Mouse (Mus musculus): ENCODE results near the gene Gm4513.
"Not testable (repeated sequence)": the region's sequence is repeated elsewhere in the genome, so short reads cannot be mapped to it uniquely, and the experiment has no call there.

DNA sequence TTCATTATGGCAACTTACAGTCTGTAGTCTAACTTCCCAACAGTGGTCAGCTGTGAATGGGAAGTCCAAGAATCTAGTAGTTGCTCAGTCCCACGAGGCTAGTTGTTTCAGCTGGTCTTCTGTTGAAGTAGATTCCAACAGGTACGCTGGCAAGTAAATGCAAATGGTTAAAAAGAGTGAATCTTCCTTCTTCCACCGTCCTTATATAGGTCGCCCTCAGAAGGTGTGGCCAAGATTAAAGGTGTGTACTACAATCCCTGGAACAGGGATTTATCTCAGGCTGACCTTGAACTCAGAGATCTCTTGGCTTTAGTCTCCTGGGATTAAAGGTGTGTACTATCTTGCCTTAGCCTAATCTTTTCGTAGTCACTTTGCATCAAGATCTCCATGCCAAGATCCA, at the start of gene Gm4513:
- not testable (repeated sequence) for TF ChIP-seq GATA1 (IDR thresholded peaks at IDR 0.05; ENCODE audit: borderline replicate concordance, low read length); FLI1 (IDR thresholded peaks at IDR 0.05; ENCODE audit: low read length)

All from megakaryocyte, embryonic 14.5 days (primary cell).